ENCODE assay signal across 7 mouse cellular contexts in the genomic region with DNA sequence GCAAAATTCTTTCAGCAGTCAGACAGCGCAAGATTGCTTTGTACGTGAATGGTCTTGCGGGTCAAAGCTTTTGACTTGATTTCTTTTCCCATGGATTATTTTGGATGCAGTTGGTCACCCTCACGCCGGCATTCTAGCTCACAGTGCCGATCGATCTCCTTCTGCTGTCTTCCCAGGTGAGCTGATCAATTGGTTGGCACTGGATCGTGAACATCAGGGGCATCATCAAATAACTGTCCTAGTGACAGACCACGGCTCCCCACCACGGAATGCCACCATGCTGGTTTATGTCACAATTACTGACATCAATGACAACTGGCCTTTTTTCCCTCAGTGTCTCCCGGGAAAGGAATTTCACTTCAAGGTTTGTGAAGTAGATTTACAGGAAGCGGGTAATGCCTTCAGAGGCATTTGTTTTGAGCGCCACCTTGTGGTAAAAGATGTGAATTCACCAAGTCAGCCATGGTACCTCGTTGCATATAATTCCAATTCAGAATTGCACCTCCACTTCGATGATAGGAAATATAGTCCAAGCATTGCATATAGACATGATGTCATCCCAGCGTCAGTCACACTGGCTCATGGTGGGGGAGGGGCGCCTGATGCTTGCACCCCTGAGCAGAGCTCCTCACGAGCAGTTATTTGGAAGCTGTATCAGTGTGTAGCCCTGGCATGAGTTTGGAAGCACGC.
A peak's percentile ranks its signal among the peaks of the same experiment; 100 is the strongest.
DNase-seq lines count a peak whose midpoint lies in the region; ATAC-seq lines count a peak whose summit lies in the region.

No protein-coding gene starts in this region.

- no peaks in the 10 kb centered on the region for H3K27me3 ChIP-seq in hindbrain, embryonic 15.5 days

- H3K9me3 ChIP-seq in hindbrain, embryonic 15.5 days, result no peaks in the 10 kb centered on the region

- peak overlapping the region; percentile 23; the same call in 1 of the 2 replicates for H3K9ac ChIP-seq in hindbrain, embryonic 15.5 days

- H3K36me3 ChIP-seq in hindbrain, embryonic 15.5 days, result no peaks in the 10 kb centered on the region

- peak; percentile 84 for ATAC-seq in hindbrain, embryonic 15.5 days (ENCODE audit: low FRiP score, low read depth)

- WGBS in hindbrain, embryonic 15.5 days, result 31% methylated on average over 19 of the region's 19 CpGs

- peak overlapping the region; percentile 28 for H3K4me3 ChIP-seq in hindbrain, embryonic 15.5 days

- H3K27ac ChIP-seq in hindbrain, embryonic 15.5 days (replicated peaks), result no peak overlapping the region

- DNase-seq in adipocyte (ENCODE audit: low spot score), result peak; percentile 69
- DNase-seq in cerebellum, adult 9-11 months, result peak; percentile 32
- DNase-seq in frontal cortex, postnatal 36 days (ENCODE audit: low spot score in 2 of 2), result peak; percentile 62 to 88
- DNase-seq in layer of hippocampus, postnatal 25 days (ENCODE audit: extremely low spot score in 1 of 2, low spot score in 1 of 2), result peak; percentile 52 to 70
- peak; percentile 86 for DNase-seq in lung, postnatal 36 days
- DNase-seq in right cerebral cortex, adult 2 months (ENCODE audit: low spot score in 2 of 2), result peak; percentile 83 to 88

- peak overlapping the region; percentile 57 for H3K4me2 ChIP-seq in hindbrain, embryonic 15.5 days

- peaks cover 7% of the 10 kb centered on the region for H3K4me1 ChIP-seq in hindbrain, embryonic 15.5 days (replicated peaks)

Comparison
In these comparisons a context has a peak if more than half of its experiments do, and no peak if none do; other contexts are left out.
1. DNase-seq: peak in every context shown above with its lines; median percentile 86 in lung, postnatal 36 days; 86 in right cerebral cortex, adult 2 months; 75 in frontal cortex, postnatal 36 days; 69 in adipocyte; 61 in layer of hippocampus, postnatal 25 days; 32 in cerebellum, adult 9-11 months.